Mouse (Mus musculus): ENCODE measurements around the gene Ulk3. TPM values are rescaled to one million over a fixed set of nuclear protein-coding genes. Genes with fewer than 3 reads are reported as not detected.
A peak's percentile ranks its signal among the peaks of the same experiment; 100 is the strongest.

Gene Ulk3
- polyA plus RNA-seq, 1 experiment from 2014 or later = 43.3 TPM

DNA sequence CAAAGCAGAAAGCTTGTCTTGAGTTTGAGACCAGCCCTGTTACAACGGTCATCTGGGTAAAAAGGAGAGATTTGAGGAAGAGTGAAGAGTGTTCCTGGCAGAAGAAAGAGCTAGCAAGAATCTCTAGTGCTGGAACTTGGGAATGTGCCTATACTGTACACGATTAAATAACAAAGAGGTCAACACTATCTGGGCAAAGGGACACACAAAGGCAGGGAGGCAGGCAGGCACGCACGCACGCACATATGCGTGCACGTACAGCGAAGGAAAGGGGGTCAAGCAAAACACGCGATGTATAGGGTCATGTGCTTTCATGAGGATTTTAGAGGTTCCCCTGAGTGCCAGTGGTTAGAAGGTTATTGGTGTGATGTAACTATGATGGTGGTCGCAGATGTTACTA, 36.1 kb upstream of the Ulk3 start:
- no peak overlapping the region for H3K4me2 ChIP-seq (ENCODE audit: low read length)
- ATAC-seq = no peak
- H3K36me3 ChIP-seq (ENCODE audit: control insufficient read depth, insufficient read depth) = peaks cover 3% of the 10 kb centered on the region; the same call in 1 of the 2 replicates
- no peak overlapping the region for H3K27ac ChIP-seq (ENCODE audit: low read length)
- H3K4me3 ChIP-seq (replicated peaks; ENCODE audit: low read length) = no peak overlapping the region
- peaks cover 18% of the 10 kb centered on the region for H3K4me1 ChIP-seq (replicated peaks; ENCODE audit: control insufficient read depth, insufficient read depth, low read length)
- WGBS = 70% methylated on average over 11 of the region's 11 CpGs
- H3K9ac ChIP-seq (replicated peaks; ENCODE audit: low read depth, low read length) = no peak overlapping the region
- H3K9me3 ChIP-seq (ENCODE audit: control insufficient read depth, low read length) = no peaks in the 10 kb centered on the region
- no peaks in the 10 kb centered on the region for H3K27me3 ChIP-seq (replicated peaks; ENCODE audit: control insufficient read depth, insufficient read depth, low read length)

DNA sequence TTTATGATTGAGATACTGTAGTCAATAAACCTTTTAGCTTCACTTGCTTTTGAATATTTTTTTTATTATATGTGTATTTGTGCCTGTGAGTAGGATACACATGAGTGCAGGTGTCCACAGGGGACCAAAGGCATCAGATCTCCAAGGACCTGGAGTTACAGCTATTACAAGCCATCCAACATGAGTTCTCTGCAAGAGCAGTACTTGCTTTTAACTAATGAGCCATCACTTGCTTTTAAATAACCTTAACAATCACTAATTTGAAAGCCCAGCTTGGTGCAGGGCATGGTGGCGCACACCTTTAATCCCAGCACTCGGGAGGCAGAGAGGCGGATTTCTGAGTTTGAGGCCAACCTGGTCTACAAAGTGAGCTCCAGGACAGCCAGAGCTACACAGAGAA, 34.5 kb upstream of the Ulk3 start:
- no peak for ATAC-seq
- 25% methylated on average over 3 of the region's 3 CpGs for WGBS
- no peaks in the 10 kb centered on the region; the same call in 1 of the 2 replicates for H3K36me3 ChIP-seq (ENCODE audit: control insufficient read depth, insufficient read depth)
- no peak overlapping the region for H3K4me3 ChIP-seq (replicated peaks; ENCODE audit: low read length)
- H3K9ac ChIP-seq (replicated peaks; ENCODE audit: low read depth, low read length) = no peak overlapping the region
- no peak overlapping the region for H3K4me2 ChIP-seq (ENCODE audit: low read length)
- no peaks in the 10 kb centered on the region for H3K9me3 ChIP-seq (ENCODE audit: control insufficient read depth, low read length)
- H3K27ac ChIP-seq (ENCODE audit: low read length) = no peak overlapping the region
- H3K4me1 ChIP-seq (replicated peaks; ENCODE audit: control insufficient read depth, insufficient read depth, low read length) = peaks cover 8% of the 10 kb centered on the region
- no peaks in the 10 kb centered on the region for H3K27me3 ChIP-seq (replicated peaks; ENCODE audit: control insufficient read depth, insufficient read depth, low read length)

DNA sequence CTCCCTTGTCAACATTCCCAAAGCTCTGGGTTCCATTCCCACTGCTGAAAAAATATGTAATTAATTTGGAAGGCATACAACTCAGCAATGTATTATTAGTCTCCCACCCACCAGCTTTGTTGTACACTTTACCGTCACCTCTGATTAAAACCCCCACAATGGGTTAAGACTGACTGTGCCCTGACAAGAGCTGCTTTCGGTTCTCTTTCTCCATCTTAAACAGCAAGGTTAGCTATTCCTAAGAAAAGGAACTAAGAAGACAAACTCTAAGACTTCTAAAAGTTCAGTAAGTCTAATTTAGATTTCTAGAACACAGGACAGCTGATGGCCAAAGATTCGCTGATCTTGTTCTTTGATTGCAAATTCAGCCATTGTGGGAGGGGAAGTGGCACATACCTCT, 32.0 kb upstream of the Ulk3 start:
- WGBS = 63% methylated on average over 3 of the region's 3 CpGs
- no peak for ATAC-seq

DNA sequence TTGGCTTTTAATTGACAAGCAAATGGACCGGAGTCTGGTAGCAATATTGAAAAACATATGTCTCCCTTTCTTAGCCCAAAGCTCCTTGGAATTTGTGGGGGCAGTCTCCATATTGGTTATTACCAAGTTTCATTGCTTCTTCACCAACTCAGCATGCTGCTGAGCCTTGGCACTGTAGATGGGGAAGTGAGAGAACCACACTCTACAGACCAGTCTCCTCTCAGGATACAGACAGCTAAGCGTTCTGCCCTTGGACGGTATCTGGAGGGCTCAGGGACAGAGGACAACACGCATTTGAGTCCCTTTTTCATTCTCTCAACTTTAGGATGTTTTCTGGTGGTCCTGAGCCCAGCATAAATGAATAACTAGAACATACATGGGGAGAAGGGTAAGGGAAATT, 30.6 kb upstream of the Ulk3 start:
- no peak overlapping the region for H3K27ac ChIP-seq (ENCODE audit: low read length)
- H3K9me3 ChIP-seq (ENCODE audit: control insufficient read depth, low read length) = no peaks in the 10 kb centered on the region
- 93% methylated on average over 4 of the region's 4 CpGs for WGBS

More for the DNA sequence above, 32.0 kb upstream of the Ulk3 start:
- H3K36me3 ChIP-seq (ENCODE audit: control insufficient read depth, insufficient read depth) = no peaks in the 10 kb centered on the region
- H3K4me2 ChIP-seq (ENCODE audit: low read length) = no peak overlapping the region
- no peak overlapping the region for H3K27ac ChIP-seq (ENCODE audit: low read length)
- H3K9me3 ChIP-seq (ENCODE audit: control insufficient read depth, low read length) = no peaks in the 10 kb centered on the region
- no peak overlapping the region for H3K9ac ChIP-seq (replicated peaks; ENCODE audit: low read depth, low read length)
- H3K4me3 ChIP-seq (replicated peaks; ENCODE audit: low read length) = no peak overlapping the region
- peaks cover 13% of the 10 kb centered on the region for H3K4me1 ChIP-seq (replicated peaks; ENCODE audit: control insufficient read depth, insufficient read depth, low read length)
- H3K27me3 ChIP-seq (replicated peaks; ENCODE audit: control insufficient read depth, insufficient read depth, low read length) = no peaks in the 10 kb centered on the region

DNA sequence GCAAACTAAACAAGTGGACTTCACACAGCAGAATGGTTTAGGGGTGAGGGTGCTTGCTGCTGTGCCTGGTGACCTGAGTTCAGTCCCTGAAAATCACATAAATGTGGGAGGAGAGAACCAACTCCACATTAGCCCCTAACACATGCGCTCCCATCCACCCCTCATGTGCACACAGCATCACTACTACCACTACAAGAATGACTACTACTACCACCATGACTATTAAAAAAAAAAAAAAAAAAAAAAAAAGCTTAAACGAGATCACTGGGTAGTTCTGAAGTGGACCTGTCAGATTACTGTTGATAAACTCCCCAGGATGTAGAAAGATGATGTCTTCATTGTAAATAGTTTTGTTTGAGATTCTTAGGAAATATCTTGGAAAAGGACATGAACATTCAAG, 29.7 kb upstream of the Ulk3 start:
- no peaks in the 10 kb centered on the region for H3K27me3 ChIP-seq (replicated peaks; ENCODE audit: control insufficient read depth, insufficient read depth, low read length)
- H3K36me3 ChIP-seq (ENCODE audit: control insufficient read depth, insufficient read depth) = no peaks in the 10 kb centered on the region
- H3K4me2 ChIP-seq (ENCODE audit: low read length) = no peak overlapping the region
- ATAC-seq = no peak
- WGBS = 72% methylated on average over 2 of the region's 2 CpGs
- no peak overlapping the region for H3K27ac ChIP-seq (ENCODE audit: low read length)
- H3K9ac ChIP-seq (replicated peaks; ENCODE audit: low read depth, low read length) = no peak overlapping the region
- no peak overlapping the region for H3K4me3 ChIP-seq (replicated peaks; ENCODE audit: low read length)
- H3K9me3 ChIP-seq (ENCODE audit: control insufficient read depth, low read length) = no peaks in the 10 kb centered on the region
- peaks cover 23% of the 10 kb centered on the region for H3K4me1 ChIP-seq (replicated peaks; ENCODE audit: control insufficient read depth, insufficient read depth, low read length)

More for the DNA sequence above, 30.6 kb upstream of the Ulk3 start:
- Histone ChIP-seq H3K27me3 (replicated peaks; ENCODE audit: control insufficient read depth, insufficient read depth, low read length) (no peaks in the 10 kb centered on the region), H3K9ac (replicated peaks; ENCODE audit: low read depth, low read length) (no peak overlapping the region), H3K4me3 (replicated peaks; ENCODE audit: low read length) (no peak overlapping the region), H3K4me1 (replicated peaks; ENCODE audit: control insufficient read depth, insufficient read depth, low read length) (peaks cover 23% of the 10 kb centered on the region), H3K36me3 (ENCODE audit: control insufficient read depth, insufficient read depth) (no peaks in the 10 kb centered on the region), H3K4me2 (ENCODE audit: low read length) (no peak overlapping the region)
- ATAC-seq = no peak

DNA sequence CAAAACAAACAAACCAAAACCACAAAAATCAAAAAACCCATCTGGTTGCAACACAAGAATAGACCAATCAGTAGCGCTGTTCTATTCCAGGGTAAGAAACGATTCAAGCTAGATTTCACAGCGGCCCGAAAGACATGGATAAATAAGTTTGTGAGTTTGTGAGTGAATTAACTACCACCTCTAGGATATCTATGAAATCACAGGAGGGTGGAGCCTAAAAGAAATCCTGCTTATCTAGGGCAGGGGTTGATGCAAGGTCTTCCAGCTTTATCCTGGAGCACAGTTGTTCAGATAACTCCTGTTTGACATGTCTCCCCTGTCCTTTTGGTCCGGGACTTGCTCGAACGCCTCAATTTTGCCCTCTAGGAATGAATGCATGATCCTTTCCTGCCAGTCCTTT, 29.0 kb upstream of the Ulk3 start:
- 27% methylated on average over 7 of the region's 7 CpGs for WGBS
- peak overlapping the region; percentile 76 for H3K9ac ChIP-seq (replicated peaks; ENCODE audit: low read depth, low read length)
- H3K36me3 ChIP-seq (ENCODE audit: control insufficient read depth, insufficient read depth) = no peaks in the 10 kb centered on the region
- no peaks in the 10 kb centered on the region for H3K27me3 ChIP-seq (replicated peaks; ENCODE audit: control insufficient read depth, insufficient read depth, low read length)
- H3K27ac ChIP-seq (ENCODE audit: low read length) = peak overlapping the region; percentile 80
- no peaks in the 10 kb centered on the region for H3K9me3 ChIP-seq (ENCODE audit: control insufficient read depth, low read length)
- H3K4me3 ChIP-seq (replicated peaks; ENCODE audit: low read length) = peak overlapping the region; percentile 87
- peaks cover 25% of the 10 kb centered on the region for H3K4me1 ChIP-seq (replicated peaks; ENCODE audit: control insufficient read depth, insufficient read depth, low read length)
- no peak for ATAC-seq
- H3K4me2 ChIP-seq (ENCODE audit: low read length) = peak overlapping the region; percentile 83

DNA sequence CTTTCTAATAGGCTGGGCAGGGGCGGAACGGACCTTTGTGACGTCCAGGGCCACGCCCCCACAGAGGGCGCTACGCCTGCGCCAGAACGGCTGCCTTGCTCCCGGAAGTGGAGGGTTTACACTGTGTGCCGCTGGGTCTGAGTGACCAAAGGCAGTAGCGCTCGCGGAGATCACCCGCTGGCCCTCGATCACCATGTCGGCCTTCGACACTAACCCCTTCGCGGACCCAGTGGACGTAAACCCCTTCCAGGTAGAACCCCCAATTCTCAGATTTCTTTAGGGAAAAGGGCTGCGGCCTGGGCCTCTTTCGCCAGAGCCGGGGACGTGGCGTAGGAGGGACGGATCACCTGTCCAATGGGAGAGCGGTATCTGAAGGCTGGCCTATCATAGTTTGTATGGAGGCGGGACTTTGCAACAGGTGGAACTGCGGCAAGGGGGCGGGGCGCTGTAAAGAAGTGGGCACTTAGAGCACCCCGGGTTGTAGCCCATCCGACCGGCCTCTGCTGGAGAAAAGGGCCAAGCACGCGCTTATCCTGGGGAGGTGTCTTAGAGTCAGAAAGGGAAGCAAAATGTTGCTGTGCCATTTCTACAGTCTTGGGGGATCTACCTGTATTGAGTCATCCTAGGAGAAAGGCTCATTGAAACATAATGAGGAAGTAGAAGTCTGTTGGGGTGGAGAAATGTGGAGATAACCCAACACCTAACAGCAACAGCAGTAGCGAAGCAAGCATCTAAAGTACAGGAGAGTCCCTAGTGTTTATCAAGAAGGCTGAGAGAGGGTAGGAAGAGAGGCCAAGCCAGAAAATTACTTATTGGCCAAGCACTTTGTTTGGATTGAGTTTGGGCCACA, 28.2 kb upstream of the Ulk3 start, which contains the start of gene Scamp2:
Gene Scamp2, plus strand, starts transcription at position 83 of the 850 bp plus-strand sequence.
- Histone ChIP-seq H3K27me3 (replicated peaks; ENCODE audit: control insufficient read depth, insufficient read depth, low read length) (no peaks in the 10 kb centered on the region), H3K27ac (ENCODE audit: low read length) (peak within 1 kb of the TSS; percentile 80), H3K9me3 (ENCODE audit: control insufficient read depth, low read length) (no peaks in the 10 kb centered on the region), H3K36me3 (ENCODE audit: control insufficient read depth, insufficient read depth) (no peaks in the 10 kb centered on the region), H3K4me1 (replicated peaks; ENCODE audit: control insufficient read depth, insufficient read depth, low read length) (peaks cover 33% of the 10 kb centered on the region), H3K4me2 (ENCODE audit: low read length) (peak within 1 kb of the TSS; percentile 83), H3K4me3 (replicated peaks; ENCODE audit: low read length) (peak within 1 kb of the TSS; percentile 87), H3K9ac (replicated peaks; ENCODE audit: low read depth, low read length) (peak within 1 kb of the TSS; percentile 76)
- peak; percentile 99 for ATAC-seq
- WGBS = under 1% methylated on average over 37 of the region's 37 CpGs

DNA sequence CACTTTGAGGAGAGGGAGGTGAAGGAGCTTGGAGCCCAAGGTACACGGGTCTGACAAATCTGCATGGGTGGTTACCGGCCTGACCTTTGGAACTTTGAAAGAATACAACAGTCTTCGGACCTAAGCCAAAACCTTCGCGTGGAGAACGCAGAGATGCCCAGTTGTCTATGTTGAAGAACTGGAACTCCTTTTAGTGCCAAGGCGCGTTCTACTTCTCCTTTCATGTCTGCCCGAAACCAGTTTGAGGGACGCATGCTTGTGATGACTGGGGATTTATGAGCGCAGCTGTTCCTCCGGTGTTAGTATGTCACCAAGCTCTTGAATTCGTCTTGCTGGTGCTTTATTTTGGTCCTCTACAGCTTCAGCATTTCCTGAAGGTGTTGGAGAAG, 27.5 kb upstream of the Ulk3 start:
- Histone ChIP-seq H3K4me3 (replicated peaks; ENCODE audit: low read length) (peak overlapping the region; percentile 87), H3K9ac (replicated peaks; ENCODE audit: low read depth, low read length) (no peak overlapping the region), H3K4me2 (ENCODE audit: low read length) (peak overlapping the region; percentile 83), H3K27ac (ENCODE audit: low read length) (no peak overlapping the region), H3K36me3 (ENCODE audit: control insufficient read depth, insufficient read depth) (no peaks in the 10 kb centered on the region), H3K4me1 (replicated peaks; ENCODE audit: control insufficient read depth, insufficient read depth, low read length) (peaks cover 37% of the 10 kb centered on the region), H3K9me3 (ENCODE audit: control insufficient read depth, low read length) (no peaks in the 10 kb centered on the region), H3K27me3 (replicated peaks; ENCODE audit: control insufficient read depth, insufficient read depth, low read length) (no peaks in the 10 kb centered on the region)
- no peak for ATAC-seq
- WGBS = 83% methylated on average over 13 of the region's 13 CpGs

DNA sequence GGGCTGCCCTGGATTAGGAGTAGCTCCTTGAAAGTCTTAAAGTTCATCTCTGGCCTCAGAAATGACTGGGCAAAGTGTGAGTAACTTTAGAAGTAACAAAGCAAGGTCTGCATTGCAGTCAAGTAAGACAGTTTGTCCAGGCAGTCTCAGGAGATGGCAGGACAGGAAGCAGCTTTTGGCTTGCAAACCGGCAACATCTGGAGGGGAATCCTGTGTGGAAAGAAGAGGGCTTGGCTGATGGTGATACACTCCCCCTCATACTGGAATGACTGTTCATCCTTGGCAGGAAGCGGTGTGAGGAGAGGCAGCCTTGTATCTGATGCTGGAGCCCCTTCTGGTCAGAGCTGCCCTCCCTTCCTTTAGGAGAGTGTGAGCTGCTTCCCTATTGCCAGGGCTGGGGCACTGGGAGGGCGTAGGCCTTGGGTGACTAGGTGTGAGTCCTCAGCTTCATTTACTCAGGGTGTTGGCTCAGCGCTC, 26.3 kb upstream of the Ulk3 start:
- Histone ChIP-seq H3K27me3 (replicated peaks; ENCODE audit: control insufficient read depth, insufficient read depth, low read length) (no peaks in the 10 kb centered on the region), H3K4me2 (ENCODE audit: low read length) (no peak overlapping the region; the same call in 1 of the 2 replicates), H3K4me1 (replicated peaks; ENCODE audit: control insufficient read depth, insufficient read depth, low read length) (peaks cover 37% of the 10 kb centered on the region), H3K27ac (ENCODE audit: low read length) (no peak overlapping the region), H3K4me3 (replicated peaks; ENCODE audit: low read length) (no peak overlapping the region), H3K9me3 (ENCODE audit: control insufficient read depth, low read length) (no peaks in the 10 kb centered on the region), H3K36me3 (ENCODE audit: control insufficient read depth, insufficient read depth) (no peaks in the 10 kb centered on the region), H3K9ac (replicated peaks; ENCODE audit: low read depth, low read length) (no peak overlapping the region)
- WGBS = 90% methylated on average over 4 of the region's 4 CpGs
- no peak for ATAC-seq

All from forebrain, embryonic 16.5 days (tissue).